Mouse (Mus musculus): ENCODE results near the gene Kirrel3. TPM values are rescaled to one million over a fixed set of nuclear protein-coding genes. Genes with fewer than 3 reads are reported as not detected.

Kirrel3 gene
- total and polyA plus RNA-seq, 3 experiments, result 0.98 TPM; not detected in 2

- Histone ChIP-seq H3K4me3 (ENCODE audit: low read depth, low read length) (no peak overlapping the region), H3K27me3 (ENCODE audit: insufficient read depth, low read length) (no peaks in the 10 kb centered on the region), H3K9me3 (replicated peaks) (no peaks in the 10 kb centered on the region), H3K36me3 (replicated peaks) (peaks cover 100% of the 10 kb centered on the region), H3K4me1 (ENCODE audit: insufficient read depth, low read depth, low read length) (no peaks in the 10 kb centered on the region)
- DNase-seq (ENCODE audit: low spot score), result no peak
- TF ChIP-seq POLR2AphosphoS5 (IDR thresholded peaks at IDR 0.05; ENCODE audit: insufficient replicate concordance, low read depth, low read length) (no peak), GATA1 (IDR thresholded peaks at IDR 0.05; ENCODE audit: borderline replicate concordance, low read length) (no peak), CTCF (IDR thresholded peaks at IDR 0.05; ENCODE audit: low read depth, low read length) (no peak), TAL1 (conservative IDR thresholded peaks at IDR 0.05; ENCODE audit: low read depth, low read length) (no peak), GATA2 (IDR thresholded peaks at IDR 0.05; ENCODE audit: borderline replicate concordance, low read depth, low read length) (no peak)
- no peak for ATAC-seq (ENCODE audit: extremely low read depth, insufficient number of reproducible peaks, low FRiP score, poor library complexity, severe bottlenecking)
These were observed 564.3 kb downstream of the Kirrel3 start for GRCm38 (mm10) chr9:35049891-35050527.

- H3K4me1 ChIP-seq (ENCODE audit: insufficient read depth, low read depth, low read length), result peaks cover 7% of the 10 kb centered on the region; the same call in 1 of the 2 replicates
- DNase-seq (ENCODE audit: low spot score), result no peak
- H3K27me3 ChIP-seq (ENCODE audit: insufficient read depth, low read length), result no peaks in the 10 kb centered on the region
- no peak for ATAC-seq (ENCODE audit: extremely low read depth, insufficient number of reproducible peaks, low FRiP score, poor library complexity, severe bottlenecking)
- no peak overlapping the region for H3K4me3 ChIP-seq (ENCODE audit: low read depth, low read length)
- peaks cover 100% of the 10 kb centered on the region for H3K36me3 ChIP-seq (replicated peaks)
- no peak for TF ChIP-seq CTCF (IDR thresholded peaks at IDR 0.05; ENCODE audit: low read depth, low read length)
- no peak for TF ChIP-seq GATA2 (IDR thresholded peaks at IDR 0.05; ENCODE audit: borderline replicate concordance, low read depth, low read length)
- no peak for TF ChIP-seq GATA1 (IDR thresholded peaks at IDR 0.05; ENCODE audit: borderline replicate concordance, low read length)
- no peak for TF ChIP-seq TAL1 (conservative IDR thresholded peaks at IDR 0.05; ENCODE audit: low read depth, low read length)
- no peak for TF ChIP-seq POLR2AphosphoS5 (IDR thresholded peaks at IDR 0.05; ENCODE audit: insufficient replicate concordance, low read depth, low read length)
- H3K9me3 ChIP-seq (replicated peaks), result no peaks in the 10 kb centered on the region
These were observed 565.2 kb downstream of the Kirrel3 start for GRCm38 (mm10) chr9:35050701-35051454.

- no peak for DNase-seq (ENCODE audit: low spot score)
- Histone ChIP-seq H3K36me3 (replicated peaks) (peaks cover 97% of the 10 kb centered on the region), H3K4me1 (ENCODE audit: insufficient read depth, low read depth, low read length) (peaks cover 14% of the 10 kb centered on the region; the same call in 1 of the 2 replicates), H3K9me3 (replicated peaks) (no peaks in the 10 kb centered on the region), H3K27me3 (ENCODE audit: insufficient read depth, low read length) (no peaks in the 10 kb centered on the region), H3K4me3 (ENCODE audit: low read depth, low read length) (no peak overlapping the region)
- TF ChIP-seq GATA2 (IDR thresholded peaks at IDR 0.05; ENCODE audit: borderline replicate concordance, low read depth, low read length) (no peak), POLR2AphosphoS5 (IDR thresholded peaks at IDR 0.05; ENCODE audit: insufficient replicate concordance, low read depth, low read length) (no peak), CTCF (IDR thresholded peaks at IDR 0.05; ENCODE audit: low read depth, low read length) (no peak), GATA1 (IDR thresholded peaks at IDR 0.05; ENCODE audit: borderline replicate concordance, low read length) (no peak), TAL1 (conservative IDR thresholded peaks at IDR 0.05; ENCODE audit: low read depth, low read length) (no peak)
- ATAC-seq (ENCODE audit: extremely low read depth, insufficient number of reproducible peaks, low FRiP score, poor library complexity, severe bottlenecking), result no peak
These were observed 566.0 kb downstream of the Kirrel3 start for GRCm38 (mm10) chr9:35051666-35052065.

- no peaks in the 10 kb centered on the region for H3K27me3 ChIP-seq (ENCODE audit: insufficient read depth, low read length)
- ATAC-seq (ENCODE audit: extremely low read depth, insufficient number of reproducible peaks, low FRiP score, poor library complexity, severe bottlenecking) (no peak), DNase-seq (ENCODE audit: low spot score) (no peak)
- H3K4me1 ChIP-seq (ENCODE audit: insufficient read depth, low read depth, low read length), result peaks cover 21% of the 10 kb centered on the region
- TF ChIP-seq POLR2AphosphoS5 (IDR thresholded peaks at IDR 0.05; ENCODE audit: insufficient replicate concordance, low read depth, low read length) (no peak), GATA1 (IDR thresholded peaks at IDR 0.05; ENCODE audit: borderline replicate concordance, low read length) (no peak), TAL1 (conservative IDR thresholded peaks at IDR 0.05; ENCODE audit: low read depth, low read length) (no peak), CTCF (IDR thresholded peaks at IDR 0.05; ENCODE audit: low read depth, low read length) (no peak), GATA2 (IDR thresholded peaks at IDR 0.05; ENCODE audit: borderline replicate concordance, low read depth, low read length) (no peak)
- H3K4me3 ChIP-seq (ENCODE audit: low read depth, low read length), result no peak overlapping the region
- H3K36me3 ChIP-seq (replicated peaks), result peaks cover 87% of the 10 kb centered on the region
- no peaks in the 10 kb centered on the region for H3K9me3 ChIP-seq (replicated peaks)
These were observed 567.0 kb downstream of the Kirrel3 start for GRCm38 (mm10) chr9:35052671-35053070.

- Histone ChIP-seq H3K9me3 (replicated peaks) (no peaks in the 10 kb centered on the region), H3K4me3 (ENCODE audit: low read depth, low read length) (no peak overlapping the region), H3K36me3 (replicated peaks) (peaks cover 83% of the 10 kb centered on the region), H3K4me1 (ENCODE audit: insufficient read depth, low read depth, low read length) (peaks cover 24% of the 10 kb centered on the region), H3K27me3 (ENCODE audit: insufficient read depth, low read length) (no peaks in the 10 kb centered on the region)
- TF ChIP-seq GATA1 (IDR thresholded peaks at IDR 0.05; ENCODE audit: borderline replicate concordance, low read length), result no peak
- no peak for TF ChIP-seq POLR2AphosphoS5 (IDR thresholded peaks at IDR 0.05; ENCODE audit: insufficient replicate concordance, low read depth, low read length)
- no peak for TF ChIP-seq CTCF (IDR thresholded peaks at IDR 0.05; ENCODE audit: low read depth, low read length)
- TF ChIP-seq GATA2 (IDR thresholded peaks at IDR 0.05; ENCODE audit: borderline replicate concordance, low read depth, low read length), result no peak
- TF ChIP-seq TAL1 (conservative IDR thresholded peaks at IDR 0.05; ENCODE audit: low read depth, low read length), result no peak
- DNase-seq (ENCODE audit: low spot score), result no peak
- no peak for ATAC-seq (ENCODE audit: extremely low read depth, insufficient number of reproducible peaks, low FRiP score, poor library complexity, severe bottlenecking)
These were observed 567.4 kb downstream of the Kirrel3 start for GRCm38 (mm10) chr9:35053081-35053480.

- Histone ChIP-seq H3K9me3 (replicated peaks) (no peaks in the 10 kb centered on the region), H3K4me1 (ENCODE audit: insufficient read depth, low read depth, low read length) (peaks cover 28% of the 10 kb centered on the region), H3K4me3 (ENCODE audit: low read depth, low read length) (no peak overlapping the region), H3K27me3 (ENCODE audit: insufficient read depth, low read length) (no peaks in the 10 kb centered on the region), H3K36me3 (replicated peaks) (peaks cover 77% of the 10 kb centered on the region)
- ATAC-seq (ENCODE audit: extremely low read depth, insufficient number of reproducible peaks, low FRiP score, poor library complexity, severe bottlenecking), result no peak
- DNase-seq (ENCODE audit: low spot score), result no peak
- TF ChIP-seq TAL1 (conservative IDR thresholded peaks at IDR 0.05; ENCODE audit: low read depth, low read length) (no peak), CTCF (IDR thresholded peaks at IDR 0.05; ENCODE audit: low read depth, low read length) (no peak), POLR2AphosphoS5 (IDR thresholded peaks at IDR 0.05; ENCODE audit: insufficient replicate concordance, low read depth, low read length) (no peak), GATA1 (IDR thresholded peaks at IDR 0.05; ENCODE audit: borderline replicate concordance, low read length) (no peak), GATA2 (IDR thresholded peaks at IDR 0.05; ENCODE audit: borderline replicate concordance, low read depth, low read length) (no peak)
These were observed 568.0 kb downstream of the Kirrel3 start for GRCm38 (mm10) chr9:35053669-35054068.
